Mouse (Mus musculus): ENCODE results near the gene Mxra8. TPM values are rescaled to one million over a fixed set of nuclear protein-coding genes. Genes with fewer than 3 reads are reported as not detected.
A peak's percentile ranks its signal among the peaks of the same experiment; 100 is the strongest.

Mxra8 gene
- polyA plus RNA-seq, 1 experiment from 2014 or later: 43.6 TPM

GRCm38 (mm10) chr4:155817533-155817932 lies 21.9 kb upstream of the Mxra8 start:
- WGBS: 87% methylated on average over 4 of the region's 4 CpGs
- H3K27ac ChIP-seq (replicated peaks): no peak overlapping the region
- DNase-seq (ENCODE audit: low spot score): no peak
- no peak overlapping the region for H3K4me3 ChIP-seq
- peaks cover 95% of the 10 kb centered on the region for H3K36me3 ChIP-seq (replicated peaks)
- no peaks in the 10 kb centered on the region for H3K9me3 ChIP-seq
- no peaks in the 10 kb centered on the region for H3K27me3 ChIP-seq (replicated peaks; ENCODE audit: low read depth, poor library complexity, severe bottlenecking)
- H3K4me1 ChIP-seq: peaks cover 14% of the 10 kb centered on the region

- peaks cover 100% of the 10 kb centered on the region for H3K36me3 ChIP-seq (replicated peaks)
- no peaks in the 10 kb centered on the region for H3K27me3 ChIP-seq (replicated peaks; ENCODE audit: low read depth, poor library complexity, severe bottlenecking)
- H3K4me1 ChIP-seq: no peaks in the 10 kb centered on the region
- WGBS: 81% methylated on average over 7 of the region's 7 CpGs
- no peak overlapping the region for H3K27ac ChIP-seq (replicated peaks)
- DNase-seq (ENCODE audit: low spot score): peak; percentile 32
- H3K4me3 ChIP-seq: no peak overlapping the region
- no peaks in the 10 kb centered on the region for H3K9me3 ChIP-seq
These were observed 18.5 kb upstream of the Mxra8 start for GRCm38 (mm10) chr4:155821025-155821424.

- no peak overlapping the region for H3K4me3 ChIP-seq
- no peaks in the 10 kb centered on the region for H3K9me3 ChIP-seq
- H3K27ac ChIP-seq (replicated peaks): no peak overlapping the region
- H3K36me3 ChIP-seq (replicated peaks): peaks cover 100% of the 10 kb centered on the region
- H3K4me1 ChIP-seq: no peaks in the 10 kb centered on the region
- DNase-seq (ENCODE audit: low spot score): no peak
- no peaks in the 10 kb centered on the region for H3K27me3 ChIP-seq (replicated peaks; ENCODE audit: low read depth, poor library complexity, severe bottlenecking)
- 97% methylated on average over 16 of the region's 16 CpGs for WGBS
These were observed 16.0 kb upstream of the Mxra8 start for GRCm38 (mm10) chr4:155823443-155823842.

GRCm38 (mm10) chr4:155829866-155830265 lies 9.6 kb upstream of the Mxra8 start:
- WGBS: 91% methylated on average over 4 of the region's 4 CpGs
- peaks cover 66% of the 10 kb centered on the region for H3K36me3 ChIP-seq (replicated peaks)

GRCm38 (mm10) chr4:155830596-155830995 lies 8.9 kb upstream of the Mxra8 start:
- H3K4me3 ChIP-seq: peak overlapping the region; percentile 93
- H3K36me3 ChIP-seq (replicated peaks): peaks cover 64% of the 10 kb centered on the region
- H3K9me3 ChIP-seq: no peaks in the 10 kb centered on the region
- 57% methylated on average over 8 of the region's 8 CpGs for WGBS
- DNase-seq (ENCODE audit: low spot score): no peak
- no peaks in the 10 kb centered on the region for H3K27me3 ChIP-seq (replicated peaks; ENCODE audit: low read depth, poor library complexity, severe bottlenecking)
- H3K4me1 ChIP-seq: peaks cover 24% of the 10 kb centered on the region
- H3K27ac ChIP-seq (replicated peaks): no peak overlapping the region

More at GRCm38 (mm10) chr4:155829866-155830265, 9.6 kb upstream of the Mxra8 start:
- Histone ChIP-seq H3K9me3 (no peaks in the 10 kb centered on the region), H3K27me3 (replicated peaks; ENCODE audit: low read depth, poor library complexity, severe bottlenecking) (no peaks in the 10 kb centered on the region), H3K4me3 (no peak overlapping the region), H3K4me1 (peaks cover 24% of the 10 kb centered on the region), H3K27ac (replicated peaks) (no peak overlapping the region)
- no peak for DNase-seq (ENCODE audit: low spot score)

GRCm38 (mm10) chr4:155831205-155831766 lies 8.2 kb upstream of the Mxra8 start, which contains the start of gene Aurkaip1:
Gene Aurkaip1, plus strand, starts transcription at chr4:155831272.
- WGBS: under 1% methylated on average over 49 of the region's 49 CpGs
- peak within 1 kb of the TSS; percentile 86 for H3K27ac ChIP-seq (replicated peaks)
- DNase-seq (ENCODE audit: low spot score): peak; percentile 97
- H3K4me3 ChIP-seq: peak within 1 kb of the TSS; percentile 93
- peaks cover 24% of the 10 kb centered on the region for H3K4me1 ChIP-seq
- peaks cover 57% of the 10 kb centered on the region for H3K36me3 ChIP-seq (replicated peaks)
- H3K27me3 ChIP-seq (replicated peaks; ENCODE audit: low read depth, poor library complexity, severe bottlenecking): no peaks in the 10 kb centered on the region
- H3K9me3 ChIP-seq: no peaks in the 10 kb centered on the region

GRCm38 (mm10) chr4:155831831-155832230 lies 7.6 kb upstream of the Mxra8 start:
- Histone ChIP-seq H3K9me3 (no peaks in the 10 kb centered on the region), H3K4me1 (peaks cover 24% of the 10 kb centered on the region), H3K36me3 (replicated peaks) (peaks cover 52% of the 10 kb centered on the region), H3K27me3 (replicated peaks; ENCODE audit: low read depth, poor library complexity, severe bottlenecking) (no peaks in the 10 kb centered on the region), H3K4me3 (peak overlapping the region; percentile 93), H3K27ac (replicated peaks) (peak overlapping the region; percentile 86)
- DNase-seq (ENCODE audit: low spot score): no peak
- 1% methylated on average over 25 of the region's 25 CpGs for WGBS

GRCm38 (mm10) chr4:155832321-155832720 lies 7.2 kb upstream of the Mxra8 start:
- Histone ChIP-seq H3K27ac (replicated peaks) (peak overlapping the region; percentile 86), H3K4me3 (peak overlapping the region; percentile 93), H3K9me3 (no peaks in the 10 kb centered on the region), H3K36me3 (replicated peaks) (peaks cover 47% of the 10 kb centered on the region), H3K27me3 (replicated peaks; ENCODE audit: low read depth, poor library complexity, severe bottlenecking) (no peaks in the 10 kb centered on the region), H3K4me1 (peaks cover 24% of the 10 kb centered on the region)
- DNase-seq (ENCODE audit: low spot score): no peak
- 56% methylated on average over 10 of the region's 10 CpGs for WGBS

- peak overlapping the region; percentile 93 for H3K4me3 ChIP-seq
These were observed 6.2 kb upstream of the Mxra8 start for GRCm38 (mm10) chr4:155833234-155833633.

GRCm38 (mm10) chr4:155833836-155834235 lies 5.6 kb upstream of the Mxra8 start:
- Histone ChIP-seq H3K27ac (replicated peaks) (no peak overlapping the region), H3K4me1 (peaks cover 36% of the 10 kb centered on the region), H3K9me3 (no peaks in the 10 kb centered on the region), H3K27me3 (replicated peaks; ENCODE audit: low read depth, poor library complexity, severe bottlenecking) (no peaks in the 10 kb centered on the region), H3K4me3 (peak overlapping the region; percentile 23; the same call in 1 of the 2 replicates), H3K36me3 (replicated peaks) (peaks cover 34% of the 10 kb centered on the region)
- 39% methylated on average over 2 of the region's 2 CpGs for WGBS
- peak; percentile 76 for DNase-seq (ENCODE audit: low spot score)

More at GRCm38 (mm10) chr4:155833234-155833633, 6.2 kb upstream of the Mxra8 start:
- WGBS: 85% methylated on average over 4 of the region's 4 CpGs
- DNase-seq (ENCODE audit: low spot score): no peak
- peaks cover 38% of the 10 kb centered on the region for H3K36me3 ChIP-seq (replicated peaks)
- H3K27ac ChIP-seq (replicated peaks): no peak overlapping the region
- no peaks in the 10 kb centered on the region for H3K27me3 ChIP-seq (replicated peaks; ENCODE audit: low read depth, poor library complexity, severe bottlenecking)
- no peaks in the 10 kb centered on the region for H3K9me3 ChIP-seq
- peaks cover 31% of the 10 kb centered on the region for H3K4me1 ChIP-seq

- Histone ChIP-seq H3K27ac (replicated peaks) (no peak overlapping the region), H3K4me3 (0 out of 2 replicates have a peak overlapping the region, but pooled peaks have one; percentile 8), H3K4me1 (peaks cover 60% of the 10 kb centered on the region), H3K9me3 (no peaks in the 10 kb centered on the region), H3K36me3 (replicated peaks) (peaks cover 30% of the 10 kb centered on the region), H3K27me3 (replicated peaks; ENCODE audit: low read depth, poor library complexity, severe bottlenecking) (peaks cover 19% of the 10 kb centered on the region)
- 85% methylated on average over 11 of the region's 11 CpGs for WGBS
- DNase-seq (ENCODE audit: low spot score): no peak
These were observed 2.0 kb upstream of the Mxra8 start for GRCm38 (mm10) chr4:155837404-155838010.

GRCm38 (mm10) chr4:155838187-155839153 lies 1.0 kb upstream of the Mxra8 start:
- Histone ChIP-seq H3K36me3 (replicated peaks) (peaks cover 30% of the 10 kb centered on the region), H3K27me3 (replicated peaks; ENCODE audit: low read depth, poor library complexity, severe bottlenecking) (peaks cover 27% of the 10 kb centered on the region), H3K9me3 (no peaks in the 10 kb centered on the region), H3K4me3 (peak overlapping the region; percentile 59; the same call in 1 of the 2 replicates), H3K27ac (replicated peaks) (peak overlapping the region; percentile 89), H3K4me1 (peaks cover 50% of the 10 kb centered on the region)
- WGBS: 58% methylated on average over 8 of the region's 8 CpGs
- DNase-seq (ENCODE audit: low spot score): no peak
